Mouse (Mus musculus) liver, postnatal 0 days (tissue): Measurements from ENCODE around the gene Rnpepl1.

Source experiments
- CTCF ChIP-seq: sonication (generic); IDR thresholded peaks from 2 replicates; pipeline ENCODE4 v1.5.1; 2016; ENCODE audit warnings: antibody characterized with exemption, low read depth
- EP300 ChIP-seq: IDR thresholded peaks from 2 replicates; pipeline ENCODE4 v1.6.1; 2016; ENCODE audit warnings: antibody characterized with exemption, low read depth, mild to moderate bottlenecking

- TF ChIP-seq CTCF (no peak), EP300 (no peak)
Measured at GRCm38 (mm10) chr1:92943219-92943989, 32.8 kb downstream of the Rnpepl1 start.
